ENCODE assay signal across 8 mouse cellular contexts in the genomic region with DNA sequence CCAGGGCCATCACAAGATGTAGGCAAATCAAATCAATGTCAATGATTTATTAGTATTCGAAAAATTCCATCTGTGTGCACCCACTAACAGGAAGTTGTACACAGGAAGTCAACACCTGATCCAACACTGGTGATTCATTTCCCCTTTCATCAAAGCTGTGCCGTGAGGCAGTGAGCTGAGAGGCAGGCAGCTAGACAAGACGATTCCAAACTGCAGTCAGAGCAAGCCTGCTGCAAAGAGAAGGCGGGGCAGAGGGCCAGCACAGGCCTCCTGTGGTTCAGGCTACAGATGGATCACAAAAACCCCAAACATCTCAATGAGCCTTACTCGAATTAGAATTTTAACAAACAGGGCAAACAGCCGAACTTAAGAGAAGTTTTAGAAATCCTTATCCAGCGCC.
DNase-seq lines count a peak whose midpoint lies in the region; ATAC-seq and TF ChIP-seq lines count a peak whose summit lies in the region.
"Had no signal": no experiment of that assay in that cellular context is flagged by ENCODE, and none has a peak within 500 bp of the region (broad histone marks: within the 10 kb centered on the region; RNA-seq: fewer than 3 reads in every experiment).

No protein-coding gene starts in this region.

- TF ChIP-seq POLR2A in ES-Bruce4 (IDR thresholded peaks at IDR 0.05; ENCODE audit: insufficient read depth, low read length) = no peak

- 0 out of 2 replicates have a peak, but pooled peaks cover 4% of the 10 kb centered on the region for H3K36me3 ChIP-seq in hindbrain, embryonic 13.5 days
- peaks cover 38% of the 10 kb centered on the region for H3K36me3 ChIP-seq in hindbrain, embryonic 10.5 days
- H3K36me3 ChIP-seq in ES-Bruce4 (ENCODE audit: control insufficient read depth, insufficient read depth, low read length, poor library complexity, severe bottlenecking) = no peaks in the 10 kb centered on the region
- no peaks in the 10 kb centered on the region for H3K36me3 ChIP-seq in hindbrain, embryonic 16.5 days (ENCODE audit: control insufficient read depth, insufficient read depth, low read length)

- 0 out of 2 replicates have a peak, but pooled peaks have one; percentile 46 for ATAC-seq in hindbrain, embryonic 13.5 days (ENCODE audit: low FRiP score)
- ATAC-seq in hindbrain, embryonic 16.5 days = peak; percentile 54; the same call in 1 of the 2 replicates

- peak overlapping the region; percentile 25 for H3K27ac ChIP-seq in hindbrain, embryonic 13.5 days
- no peak overlapping the region for H3K27ac ChIP-seq in hindbrain, embryonic 10.5 days
- H3K27ac ChIP-seq in ES-Bruce4 (ENCODE audit: insufficient read depth, low read length) = peak overlapping the region; percentile 69
- H3K27ac ChIP-seq in hindbrain, embryonic 16.5 days (ENCODE audit: low read depth, low read length) = peak overlapping the region; percentile 48; the same call in 1 of the 2 replicates

- no peaks in the 10 kb centered on the region for H3K27me3 ChIP-seq in hindbrain, embryonic 13.5 days
- no peaks in the 10 kb centered on the region for H3K27me3 ChIP-seq in hindbrain, embryonic 10.5 days (ENCODE audit: insufficient read depth, poor library complexity, severe bottlenecking)
- H3K27me3 ChIP-seq in ES-Bruce4 (ENCODE audit: control insufficient read depth, insufficient read depth, low read length, poor library complexity, severe bottlenecking) = no peaks in the 10 kb centered on the region
- no peaks in the 10 kb centered on the region for H3K27me3 ChIP-seq in hindbrain, embryonic 16.5 days (replicated peaks; ENCODE audit: control insufficient read depth, insufficient read depth, low read length)

- H3K9me3 ChIP-seq in hindbrain, embryonic 13.5 days = no peaks in the 10 kb centered on the region
- H3K9me3 ChIP-seq in hindbrain, embryonic 10.5 days = 0 out of 2 replicates have a peak, but pooled peaks cover 7% of the 10 kb centered on the region
- peaks cover 3% of the 10 kb centered on the region for H3K9me3 ChIP-seq in ES-Bruce4 (replicated peaks; ENCODE audit: control insufficient read depth, insufficient read depth, low read length, poor library complexity, severe bottlenecking)
- no peaks in the 10 kb centered on the region for H3K9me3 ChIP-seq in hindbrain, embryonic 16.5 days (ENCODE audit: control insufficient read depth, low read length)

- no peak for TF ChIP-seq EP300 in ES-Bruce4 (IDR thresholded peaks at IDR 0.05; ENCODE audit: insufficient read depth, low read depth, low read length)

- H3K4me3 ChIP-seq in hindbrain, embryonic 13.5 days = no peak overlapping the region
- no peak overlapping the region for H3K4me3 ChIP-seq in hindbrain, embryonic 10.5 days
- no peak overlapping the region for H3K4me3 ChIP-seq in ES-Bruce4 (ENCODE audit: low read depth, low read length)
- H3K4me3 ChIP-seq in hindbrain, embryonic 16.5 days (ENCODE audit: low read length) = no peak overlapping the region

- peaks cover 14% of the 10 kb centered on the region for H3K4me1 ChIP-seq in hindbrain, embryonic 13.5 days (replicated peaks)
- peaks cover 12% of the 10 kb centered on the region for H3K4me1 ChIP-seq in hindbrain, embryonic 10.5 days (replicated peaks)
- peaks cover 3% of the 10 kb centered on the region for H3K4me1 ChIP-seq in ES-Bruce4 (ENCODE audit: control insufficient read depth, insufficient read depth, low read length)
- peaks cover 8% of the 10 kb centered on the region for H3K4me1 ChIP-seq in hindbrain, embryonic 16.5 days (ENCODE audit: control insufficient read depth, insufficient read depth, low read depth, low read length)

- H3K9ac ChIP-seq in hindbrain, embryonic 13.5 days = no peak overlapping the region
- peak overlapping the region; percentile 18; the same call in 1 of the 2 replicates for H3K9ac ChIP-seq in ES-Bruce4 (ENCODE audit: low read depth, poor library complexity, severe bottlenecking)
- peak overlapping the region; percentile 13; the same call in 1 of the 2 replicates for H3K9ac ChIP-seq in hindbrain, embryonic 16.5 days (ENCODE audit: low read depth, low read length)

- TF ChIP-seq CTCF in ES-Bruce4 (IDR thresholded peaks at IDR 0.05; ENCODE audit: low read depth, low read length) = no peak

- H3K4me2 ChIP-seq in hindbrain, embryonic 13.5 days = no peak overlapping the region
- H3K4me2 ChIP-seq in hindbrain, embryonic 16.5 days (ENCODE audit: low read length) = no peak overlapping the region

- WGBS in hindbrain, embryonic 13.5 days = 38% methylated on average over 7 of the region's 7 CpGs
- 41% methylated on average over 7 of the region's 7 CpGs for WGBS in hindbrain, embryonic 10.5 days
- WGBS in hindbrain, embryonic 16.5 days = 38% methylated on average over 7 of the region's 7 CpGs

- no peak for DNase-seq in hindbrain, embryonic 10.5 days (ENCODE audit: low spot score)
- DNase-seq in R1 (ENCODE audit: low read depth, low spot score) = peak; percentile 85
- no peak for DNase-seq in layer of hippocampus, adult 8-10 months (ENCODE audit: low spot score in 2 of 2)
- no peak for DNase-seq in adrenal gland, postnatal 4 days (ENCODE audit: low spot score in 2 of 2)
- DNase-seq: lung, postnatal 14 days had no signal
